Mouse (Mus musculus) splenic B cell, adult 2 months (primary cell): ENCODE measurements around the gene Trip10.
A peak's percentile ranks its signal among the peaks of the same experiment; 100 is the strongest.

Experiments used
- DNase-seq: peaks from one replicate; pipeline ENCODE4 v3.0.0-alpha.2; 2011; ENCODE audit warnings: low read depth, low spot score
- H3K27me3 ChIP-seq: 2 replicates; pipeline ENCODE4 v1.6.1; 2012; ENCODE audit warnings: mild to moderate bottlenecking, low read length, moderate library complexity, mixed read lengths; ENCODE audit not compliant: control insufficient read depth, poor library complexity, insufficient read depth, severe bottlenecking
- H3K36me3 ChIP-seq: 2 replicates; pipeline ENCODE4 v1.6.1; 2012; ENCODE audit warnings: mild to moderate bottlenecking, low read length, moderate library complexity, mixed read lengths; ENCODE audit not compliant: control insufficient read depth, poor library complexity, insufficient read depth, severe bottlenecking

The Trip10 gene

DNA sequence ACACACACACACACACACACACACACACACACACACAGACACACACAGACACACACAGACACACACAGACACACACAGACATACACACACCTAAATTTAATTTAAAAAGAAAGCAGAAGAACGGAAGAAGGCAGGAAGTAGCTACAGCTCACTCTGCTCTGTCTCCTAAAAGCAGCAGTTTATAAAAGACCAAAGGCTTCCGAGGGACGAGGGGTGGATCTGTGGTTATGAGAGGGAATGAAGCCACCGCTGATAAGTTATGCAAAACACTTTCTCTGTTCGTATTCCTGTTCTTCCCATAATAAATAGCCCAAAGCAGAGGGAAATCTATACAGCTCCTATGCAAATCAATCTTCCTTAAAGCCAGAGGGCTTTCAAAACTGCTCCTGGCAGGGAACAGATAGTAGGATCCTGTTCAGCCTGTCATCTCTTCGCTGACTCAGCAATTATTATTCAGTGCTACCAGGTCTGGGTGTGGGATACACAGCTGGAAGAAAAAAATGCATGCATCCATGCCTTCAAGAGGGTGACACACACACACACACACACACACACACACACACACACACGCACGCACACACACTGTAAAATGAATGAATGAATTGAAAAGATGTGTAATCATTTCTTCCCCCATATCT is 37.6 kb downstream of the Trip10 start:
- DNase-seq, result no peak
- Histone ChIP-seq H3K36me3 (peaks cover 6% of the 10 kb centered on the region), H3K27me3 (no peaks in the 10 kb centered on the region)

DNA sequence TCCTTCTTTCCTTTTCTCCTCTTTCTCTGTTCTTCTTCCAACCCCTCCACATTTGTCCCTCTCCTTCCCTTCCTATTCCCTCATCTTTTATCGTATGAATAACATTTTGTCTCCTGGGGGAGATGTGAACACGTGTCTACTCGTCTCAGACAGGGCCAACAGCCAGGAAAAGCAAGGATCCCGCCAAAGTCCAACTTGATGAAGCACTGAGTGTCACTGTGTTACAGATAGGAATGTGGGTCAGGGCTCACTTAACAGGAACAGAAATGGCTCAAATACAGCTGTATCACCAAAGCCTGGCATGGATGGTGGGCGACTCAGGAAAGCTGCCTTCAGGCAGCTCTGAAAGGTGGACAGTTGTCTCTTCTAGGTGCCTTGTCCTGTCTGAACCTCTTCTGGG is 40.0 kb downstream of the Trip10 start:
- H3K36me3 ChIP-seq, result peaks cover 4% of the 10 kb centered on the region
- DNase-seq, result no peak

DNA sequence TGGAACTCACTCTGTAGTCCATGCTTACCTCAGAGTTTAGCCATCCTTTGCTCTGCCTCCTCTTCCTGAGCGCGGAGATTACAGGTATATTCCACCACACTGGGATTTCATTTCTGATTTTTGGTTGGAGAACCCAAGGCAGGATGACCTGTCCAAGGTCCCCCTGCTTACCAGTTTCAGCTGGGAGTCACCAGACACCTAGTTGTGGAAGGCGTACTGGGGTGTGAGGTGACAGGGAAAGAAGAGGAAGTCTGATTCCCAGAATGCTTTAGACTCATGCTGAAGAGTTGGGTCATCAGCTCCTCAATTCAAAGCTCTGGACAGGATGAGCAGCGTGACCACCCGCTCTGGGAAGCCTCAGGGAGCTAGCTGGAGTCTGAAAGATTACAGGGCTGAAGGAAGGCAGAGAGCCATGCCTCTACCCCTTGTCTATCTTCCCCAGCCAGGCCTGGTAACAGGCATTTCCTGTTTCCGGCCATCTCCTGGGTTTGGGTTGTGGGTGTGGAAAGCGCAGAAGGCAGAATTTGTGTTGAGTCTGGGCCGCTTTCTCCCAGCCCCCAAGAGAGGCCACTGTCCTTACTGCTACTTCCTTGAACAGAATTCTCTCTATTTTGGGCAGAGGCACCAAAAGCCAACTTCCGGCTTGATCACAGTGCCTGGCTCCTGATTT is 40.9 kb downstream of the Trip10 start:
- peak; percentile 54 for DNase-seq
- Histone ChIP-seq H3K27me3 (no peaks in the 10 kb centered on the region), H3K36me3 (peaks cover 4% of the 10 kb centered on the region)

More for the DNA sequence above, 40.0 kb downstream of the Trip10 start:
- no peaks in the 10 kb centered on the region for H3K27me3 ChIP-seq

DNA sequence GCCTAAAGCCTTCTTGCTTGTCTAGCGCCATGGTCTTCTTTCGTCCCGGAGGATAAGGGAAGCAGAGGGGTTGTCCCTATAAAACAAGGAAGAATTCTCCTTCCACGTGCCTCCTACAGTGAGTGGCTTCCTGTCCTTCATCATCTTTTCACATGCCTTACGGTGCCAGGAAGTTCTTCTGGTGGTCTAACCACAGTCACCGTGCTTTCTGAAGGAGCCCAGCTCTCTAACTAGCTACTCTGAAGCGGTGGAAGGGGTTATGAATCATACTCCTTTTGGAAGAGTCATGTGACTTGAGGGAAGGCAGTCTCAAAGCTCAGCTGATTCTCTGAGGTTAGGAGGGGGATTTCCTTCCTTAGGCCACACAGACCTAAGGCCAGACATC is 41.4 kb downstream of the Trip10 start:
- peaks cover 4% of the 10 kb centered on the region for H3K36me3 ChIP-seq
- no peaks in the 10 kb centered on the region for H3K27me3 ChIP-seq
- DNase-seq, result peak; percentile 73

DNA sequence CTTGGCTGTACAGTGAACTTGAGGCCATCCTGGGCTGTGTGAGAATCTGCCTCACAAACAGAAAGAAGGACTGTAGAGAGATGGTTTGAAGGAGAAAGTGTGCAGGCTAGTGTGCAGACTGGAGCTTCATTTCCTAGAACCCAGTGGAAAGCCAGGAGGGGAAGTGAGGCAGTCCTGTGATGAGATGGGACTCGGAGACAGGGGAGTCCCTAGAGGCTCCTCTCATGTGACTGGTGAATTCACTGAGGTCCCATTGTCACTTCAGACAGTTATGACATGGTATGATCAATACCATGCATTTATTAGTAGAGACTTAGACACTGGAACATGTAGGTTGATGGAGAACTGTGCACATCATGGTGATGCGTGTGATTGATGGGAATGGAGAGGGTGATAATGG is 43.0 kb downstream of the Trip10 start:
- DNase-seq, result peak; percentile 50
- no peaks in the 10 kb centered on the region for H3K27me3 ChIP-seq
- H3K36me3 ChIP-seq, result peaks cover 4% of the 10 kb centered on the region

DNA sequence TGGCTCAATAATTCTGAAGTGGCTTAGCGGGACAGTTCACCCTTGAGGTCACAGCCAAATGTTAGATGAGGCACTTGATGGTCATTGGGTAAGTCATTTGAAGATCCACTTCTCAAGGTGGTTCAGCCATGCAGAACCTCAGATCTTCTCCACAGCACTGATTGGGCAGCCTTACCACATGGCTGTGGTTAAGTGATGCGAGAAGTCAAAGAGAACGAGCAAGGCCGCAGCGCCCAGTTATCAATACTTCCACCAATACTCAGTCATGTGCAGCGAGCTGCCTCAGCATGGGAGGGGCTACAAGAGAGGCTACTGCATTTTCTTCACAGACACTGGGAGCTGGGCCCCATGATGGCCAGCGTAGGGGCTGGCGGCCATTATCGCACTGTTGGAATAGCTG is 43.7 kb downstream of the Trip10 start:
- Histone ChIP-seq H3K27me3 (no peaks in the 10 kb centered on the region), H3K36me3 (peaks cover 5% of the 10 kb centered on the region)
- no peak for DNase-seq

DNA sequence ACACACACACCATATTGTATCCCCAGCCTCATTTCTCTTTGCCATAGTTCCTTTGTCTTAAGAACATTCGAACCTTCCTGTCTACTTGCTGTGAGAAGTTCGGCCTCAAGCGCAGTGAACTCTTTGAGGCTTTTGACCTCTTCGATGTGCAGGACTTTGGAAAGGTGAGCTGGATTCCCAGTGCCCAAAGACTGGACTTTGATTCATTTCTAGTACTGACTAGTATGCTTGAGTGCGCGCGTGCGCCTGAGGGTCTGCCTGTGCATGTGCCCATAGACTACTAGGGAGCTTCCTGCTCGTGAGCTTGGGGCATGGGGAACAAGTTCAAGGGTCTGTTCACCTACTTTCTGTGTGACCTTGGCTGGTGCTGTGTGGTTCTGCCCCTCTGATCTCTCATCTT is 46.7 kb downstream of the Trip10 start:
- H3K36me3 ChIP-seq, result peaks cover 11% of the 10 kb centered on the region
- no peaks in the 10 kb centered on the region for H3K27me3 ChIP-seq
- DNase-seq, result no peak

DNA sequence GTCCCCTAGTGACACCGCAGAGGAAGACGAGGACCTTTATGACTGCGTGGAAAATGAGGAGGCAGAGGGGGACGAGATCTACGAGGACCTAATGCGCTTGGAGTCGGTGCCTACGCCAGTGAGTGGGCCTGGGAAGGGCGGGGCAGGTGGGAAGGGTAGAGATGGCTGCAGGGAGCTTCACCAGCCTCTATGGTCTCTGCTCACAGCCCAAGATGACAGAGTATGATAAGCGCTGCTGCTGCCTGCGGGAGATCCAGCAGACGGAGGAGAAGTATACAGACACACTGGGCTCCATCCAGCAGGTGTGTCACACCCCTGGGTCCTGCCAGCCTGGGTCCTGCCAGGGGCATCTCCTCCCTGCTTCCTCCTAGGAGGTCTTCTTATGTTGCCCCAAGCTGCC is 47.8 kb downstream of the Trip10 start:
- no peaks in the 10 kb centered on the region for H3K27me3 ChIP-seq
- DNase-seq, result no peak
- peaks cover 17% of the 10 kb centered on the region for H3K36me3 ChIP-seq

DNA sequence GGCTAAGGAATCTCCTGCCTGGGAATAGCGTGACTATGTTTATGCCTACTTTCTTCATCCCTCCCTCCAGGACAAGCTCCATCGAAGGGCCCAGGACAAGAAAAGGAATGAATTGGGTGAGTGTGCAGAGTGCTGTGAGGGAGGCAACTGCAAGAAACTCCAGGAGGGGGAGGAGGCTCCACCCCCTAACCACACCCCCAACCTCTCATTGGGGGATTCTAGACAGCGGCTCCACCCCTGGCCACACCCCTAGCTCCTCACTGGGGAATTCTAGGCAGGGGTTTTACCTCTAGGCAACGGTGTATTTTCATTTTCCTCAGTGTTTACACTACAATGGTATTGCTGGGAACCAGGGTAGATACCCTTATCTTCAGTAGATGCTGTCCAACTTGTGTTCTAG is 56.3 kb downstream of the Trip10 start:
- Histone ChIP-seq H3K27me3 (no peaks in the 10 kb centered on the region), H3K36me3 (peaks cover 37% of the 10 kb centered on the region)
- peak; percentile 59 for DNase-seq

DNA sequence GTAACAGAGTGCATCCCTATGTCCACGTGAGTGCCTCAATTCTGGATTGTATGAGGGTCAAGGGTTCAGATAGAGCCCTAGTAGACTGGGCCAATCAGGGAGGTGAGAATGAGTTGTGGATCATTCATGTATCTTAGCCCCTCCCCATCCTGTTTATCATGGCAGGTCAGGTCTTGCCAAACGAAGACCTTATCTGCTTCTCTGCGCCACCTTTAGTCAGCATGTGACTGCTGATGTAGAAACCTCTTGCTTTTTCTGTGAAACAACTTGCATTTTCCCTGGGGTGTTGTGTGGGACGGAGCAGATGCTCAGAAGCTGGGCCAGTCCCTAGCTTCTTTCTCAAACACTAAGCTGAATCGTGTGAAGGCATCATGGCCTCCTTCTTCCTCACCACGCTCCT is 57.8 kb downstream of the Trip10 start:
- H3K27me3 ChIP-seq, result no peaks in the 10 kb centered on the region
- DNase-seq, result no peak
- peaks cover 31% of the 10 kb centered on the region for H3K36me3 ChIP-seq

DNA sequence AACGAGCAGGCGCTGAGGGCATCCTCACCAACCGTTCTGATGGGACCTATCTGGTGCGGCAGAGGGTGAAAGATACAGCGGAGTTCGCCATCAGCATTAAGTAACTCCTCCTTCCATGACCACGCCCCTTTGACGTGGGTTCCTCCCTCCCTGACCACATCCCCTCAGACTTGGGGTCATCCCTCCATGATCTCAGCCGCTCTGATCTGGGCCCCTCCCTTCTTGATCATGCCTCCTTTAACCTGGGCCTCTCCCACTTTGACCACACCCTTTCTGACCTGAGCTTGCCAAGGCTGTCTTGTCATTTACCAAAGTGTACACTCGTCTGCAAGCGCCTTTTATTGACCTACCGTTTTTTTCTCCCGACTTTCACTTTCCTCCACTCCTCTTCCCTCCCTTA is 62.5 kb downstream of the Trip10 start:
- Histone ChIP-seq H3K36me3 (peaks cover 23% of the 10 kb centered on the region), H3K27me3 (no peaks in the 10 kb centered on the region)
- no peak for DNase-seq
